Mouse (Mus musculus) hindbrain, postnatal 0 days (tissue): ENCODE results near the gene Capn7. TPM values are rescaled to one million over a fixed set of nuclear protein-coding genes. Genes with fewer than 3 reads are reported as not detected.
A peak's percentile ranks its signal among the peaks of the same experiment; 100 is the strongest.

ENCODE experiments used
- ATAC-seq: fragments of 200-750 bp; cut with Nextera tagmentation; 2 replicates; pipeline ENCODE4 v1.8.0; 2017; ENCODE audit warnings: mild to moderate bottlenecking, moderate TSS enrichment, moderate library complexity
- DNase-seq: peaks from one replicate; pipeline ENCODE4 v3.0.0-alpha.2; 2015; ENCODE audit warnings: low spot score
- H3K27ac ChIP-seq: fragments of 300-500 bp; sonication (generic); 2 replicates; pipeline ENCODE4 v1.5.1; 2014; ENCODE audit warnings: mild to moderate bottlenecking
- H3K27me3 ChIP-seq: fragments of 300-500 bp; sonication (generic); 2 replicates; pipeline ENCODE4 v1.6.1; 2014; ENCODE audit warnings: low read length, mixed read lengths; ENCODE audit not compliant: insufficient read depth
- H3K36me3 ChIP-seq: fragments of 300-500 bp; sonication (generic); 2 replicates; pipeline ENCODE4 v1.6.1; 2014; ENCODE audit warnings: low read length, mixed read lengths; ENCODE audit not compliant: insufficient read depth
- H3K4me1 ChIP-seq: fragments of 300-500 bp; sonication (generic); 2 replicates; pipeline ENCODE4 v1.6.1; 2014; ENCODE audit warnings: antibody characterized with exemption, low read length, mixed read lengths; ENCODE audit not compliant: insufficient read depth
- H3K4me2 ChIP-seq: fragments of 300-500 bp; sonication (generic); 2 replicates; pipeline ENCODE4 v1.6.1; 2014; ENCODE audit warnings: low read depth, mild to moderate bottlenecking, low read length, moderate library complexity, mixed read lengths
- H3K4me3 ChIP-seq: fragments of 300-500 bp; sonication (generic); 2 replicates; pipeline ENCODE4 v1.5.1; 2014; ENCODE audit warnings: low read length
- H3K9ac ChIP-seq: fragments of 300-500 bp; sonication (generic); replicated peaks from 2 replicates; pipeline ENCODE4 v1.6.1; 2014; ENCODE audit warnings: mild to moderate bottlenecking, low read length, moderate library complexity, mixed read lengths
- H3K9me3 ChIP-seq: fragments of 300-500 bp; sonication (generic); 2 replicates; pipeline ENCODE4 v1.6.1; 2016; ENCODE audit warnings: low read length, mixed read lengths
- CTCF ChIP-seq: IDR thresholded peaks from 2 replicates; pipeline ENCODE4 v1.5.1; 2016; ENCODE audit warnings: antibody characterized with exemption, control low read depth, low read depth
- WGBS: fragments of 180-500 bp; shearing (Covaris S2); extraction: QIAGEN DNeasy Blood & Tissue Kit; methylation state at CpG from one replicate; pipeline ENCODE4 v1.1.7; 2014; 5-methylcytosine and 5-hydroxymethylcytosine counted together
- polyA plus RNA-seq: library from polyadenylated mRNA; unstranded; fragments of >200 nt; fragmentation: Nextera tagmentation; extraction: Ambion mirVana; gene quantifications from 2 replicates; pipeline ENCODE4 v1.2.1, GENCODE M21; 2015
- total RNA-seq: library from RNA; depleted of rRNA; stranded (reverse); fragments of >200 nt; gene quantifications from 2 replicates; pipeline ENCODE4 v1.2.3, GENCODE M21; 2014

Capn7 gene
- total and polyA plus RNA-seq, 2 experiments from 2014 or later: 48.2 to 50.5 TPM

DNA sequence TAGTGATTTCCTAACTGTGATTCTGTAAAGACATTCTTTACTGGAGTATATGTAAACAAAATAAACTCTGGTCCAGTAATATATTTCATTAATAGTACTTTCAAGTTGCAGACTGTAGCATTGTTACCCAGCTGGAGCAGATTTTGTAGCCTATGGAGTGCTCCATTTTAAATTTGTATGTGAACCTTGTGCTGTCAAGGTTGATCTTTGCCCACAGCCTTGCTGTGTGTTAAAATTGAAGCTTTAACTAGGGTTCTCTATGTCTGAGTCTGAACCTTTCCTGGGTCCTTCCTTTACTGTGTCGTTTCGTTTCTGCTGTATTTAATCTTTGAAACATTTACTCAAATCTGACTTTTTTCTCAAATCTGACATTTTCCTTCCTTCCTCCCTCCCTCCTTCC lies 25.8 kb downstream of the Capn7 start:
- 92% methylated on average over 2 of the region's 2 CpGs for WGBS
- H3K4me1 ChIP-seq: no peaks in the 10 kb centered on the region
- peaks cover 52% of the 10 kb centered on the region for H3K36me3 ChIP-seq
- no peak overlapping the region for H3K4me3 ChIP-seq
- no peak overlapping the region for H3K9ac ChIP-seq
- no peaks in the 10 kb centered on the region for H3K27me3 ChIP-seq
- TF ChIP-seq CTCF: no peak
- H3K9me3 ChIP-seq: no peaks in the 10 kb centered on the region
- DNase-seq: no peak
- no peak overlapping the region for H3K27ac ChIP-seq
- H3K4me2 ChIP-seq: no peak overlapping the region
- ATAC-seq: no peak

DNA sequence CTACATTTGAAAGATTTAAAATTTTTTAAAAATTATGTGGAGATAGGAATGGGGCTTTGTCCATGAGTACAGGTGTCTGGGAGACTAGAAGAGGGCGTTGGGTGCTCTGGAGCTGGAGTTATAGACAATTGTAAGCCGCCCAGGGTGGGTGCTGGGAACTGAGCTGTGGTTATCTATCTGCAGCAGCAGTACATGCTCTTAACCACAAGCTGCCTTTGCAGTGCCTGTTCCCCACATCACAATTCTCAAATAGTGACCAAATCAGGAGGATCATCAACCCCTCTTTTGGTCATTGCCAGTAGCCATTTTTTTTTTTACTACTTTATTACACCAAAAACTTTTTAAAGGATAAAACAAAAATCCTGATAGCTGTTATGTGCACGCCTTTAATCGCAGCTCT lies 28.2 kb downstream of the Capn7 start:
- H3K4me3 ChIP-seq: no peak overlapping the region
- H3K36me3 ChIP-seq: peaks cover 47% of the 10 kb centered on the region
- no peak overlapping the region for H3K4me2 ChIP-seq
- WGBS: 96% methylated on average over 4 of the region's 4 CpGs
- H3K9ac ChIP-seq: no peak overlapping the region
- ATAC-seq: no peak
- DNase-seq: no peak
- no peaks in the 10 kb centered on the region for H3K4me1 ChIP-seq
- no peak overlapping the region for H3K27ac ChIP-seq
- H3K27me3 ChIP-seq: no peaks in the 10 kb centered on the region
- no peak for TF ChIP-seq CTCF
- no peaks in the 10 kb centered on the region for H3K9me3 ChIP-seq

DNA sequence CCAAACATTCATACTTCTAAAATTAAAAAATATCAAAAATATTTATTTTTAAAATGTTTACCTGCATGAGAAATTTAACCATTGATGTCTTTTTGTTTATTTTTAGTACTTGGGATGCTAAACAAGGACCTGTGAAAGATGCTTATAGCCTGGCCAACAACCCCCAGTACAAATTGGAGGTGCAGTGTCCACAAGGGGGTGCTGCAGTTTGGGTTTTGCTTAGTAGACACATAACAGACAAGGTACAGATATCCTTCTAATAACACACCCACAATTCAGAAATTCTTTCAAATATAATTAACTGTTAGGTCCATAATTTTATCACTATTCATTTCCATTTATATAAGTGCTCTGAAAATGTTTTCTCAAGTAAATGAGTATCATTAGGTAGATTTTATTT lies 28.9 kb downstream of the Capn7 start:
- DNase-seq (peak; percentile 81), ATAC-seq (no peak)
- no peaks in the 10 kb centered on the region for H3K27me3 ChIP-seq
- H3K4me3 ChIP-seq: no peak overlapping the region
- peak; percentile 69 for TF ChIP-seq CTCF
- H3K4me1 ChIP-seq: no peaks in the 10 kb centered on the region
- no peak overlapping the region for H3K9ac ChIP-seq
- H3K9me3 ChIP-seq: no peaks in the 10 kb centered on the region
- no peak overlapping the region for H3K27ac ChIP-seq
- no peak overlapping the region for H3K4me2 ChIP-seq
- peaks cover 53% of the 10 kb centered on the region for H3K36me3 ChIP-seq

DNA sequence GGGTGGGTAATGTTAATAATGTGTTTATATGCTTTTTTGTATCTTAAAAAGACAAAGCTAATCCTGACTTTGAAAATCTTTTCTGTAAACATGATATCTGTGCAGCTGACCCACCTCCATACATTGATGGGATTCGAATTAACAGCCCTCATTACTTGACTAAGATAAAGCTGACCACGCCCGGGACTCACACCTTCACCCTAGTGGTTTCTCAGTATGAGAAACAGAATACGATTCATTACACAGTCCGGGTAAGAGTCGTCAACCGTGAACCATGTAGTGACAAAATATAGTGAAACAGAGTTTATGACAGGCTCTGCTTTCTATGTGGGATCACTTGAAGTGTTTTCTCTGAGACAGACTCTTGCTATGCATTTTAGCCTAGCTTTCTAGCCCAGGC lies 31.5 kb downstream of the Capn7 start:
- peaks cover 43% of the 10 kb centered on the region for H3K36me3 ChIP-seq

DNA sequence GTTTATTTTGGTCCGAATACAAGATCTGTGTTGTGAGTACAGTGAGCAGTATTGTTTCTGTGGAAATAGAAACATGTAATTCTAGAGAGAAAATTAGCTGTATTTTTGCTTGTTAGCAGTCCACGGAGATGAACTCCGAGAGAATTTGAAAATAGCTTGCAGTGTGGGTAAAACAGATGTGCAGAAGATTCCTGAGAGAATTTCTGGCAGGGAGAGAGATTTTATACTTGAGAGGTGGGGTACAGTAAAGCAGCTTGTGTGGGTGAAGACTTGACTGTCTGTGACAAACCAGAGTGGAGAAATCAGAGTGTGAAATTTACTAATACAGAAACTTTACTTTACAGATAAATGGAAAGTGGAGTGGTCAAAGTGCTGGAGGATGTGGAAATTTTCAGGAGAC lies 32.9 kb downstream of the Capn7 start:
- no peak overlapping the region for H3K9ac ChIP-seq
- H3K27me3 ChIP-seq: no peaks in the 10 kb centered on the region
- no peak overlapping the region for H3K4me2 ChIP-seq
- no peak for TF ChIP-seq CTCF
- H3K36me3 ChIP-seq: peaks cover 41% of the 10 kb centered on the region
- no peaks in the 10 kb centered on the region for H3K4me1 ChIP-seq
- no peak for ATAC-seq
- H3K27ac ChIP-seq: no peak overlapping the region
- WGBS: 75% methylated on average over 3 of the region's 3 CpGs
- no peaks in the 10 kb centered on the region for H3K9me3 ChIP-seq
- H3K4me3 ChIP-seq: no peak overlapping the region
- no peak for DNase-seq

More for the DNA sequence above, 31.5 kb downstream of the Capn7 start:
- H3K9me3 ChIP-seq: no peaks in the 10 kb centered on the region
- no peak overlapping the region for H3K27ac ChIP-seq
- H3K9ac ChIP-seq: no peak overlapping the region
- no peak overlapping the region for H3K4me2 ChIP-seq
- H3K4me3 ChIP-seq: no peak overlapping the region
- WGBS: 97% methylated on average over 7 of the region's 7 CpGs
- H3K4me1 ChIP-seq: no peaks in the 10 kb centered on the region
- no peaks in the 10 kb centered on the region for H3K27me3 ChIP-seq
- DNase-seq: no peak
- TF ChIP-seq CTCF: no peak
- ATAC-seq: no peak

DNA sequence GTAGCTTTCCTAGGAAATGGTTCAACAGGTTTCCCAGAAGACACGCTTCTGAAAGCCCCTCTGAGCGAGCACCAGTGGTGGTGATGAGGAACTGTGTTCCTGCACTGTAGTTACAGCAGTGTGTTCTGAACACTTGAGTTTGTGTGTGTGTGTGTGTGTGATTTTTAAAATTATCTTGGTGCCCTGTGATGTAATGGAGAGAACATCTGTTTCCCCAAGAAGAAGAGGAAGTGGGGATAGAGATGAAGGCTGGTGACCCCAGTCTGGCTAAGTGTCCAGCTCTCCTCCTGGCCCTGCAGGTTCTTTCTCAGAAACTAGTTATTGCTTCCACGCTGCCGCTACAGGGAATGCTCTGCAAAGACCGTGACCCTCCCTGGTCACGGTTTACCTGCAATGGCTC lies 38.0 kb downstream of the Capn7 start:
- DNase-seq (no peak), ATAC-seq (no peak)
- no peaks in the 10 kb centered on the region for H3K9me3 ChIP-seq
- H3K9ac ChIP-seq: no peak overlapping the region
- H3K4me1 ChIP-seq: no peaks in the 10 kb centered on the region
- WGBS: 92% methylated on average over 6 of the region's 6 CpGs
- no peak overlapping the region for H3K4me3 ChIP-seq
- H3K4me2 ChIP-seq: no peak overlapping the region
- peaks cover 55% of the 10 kb centered on the region for H3K36me3 ChIP-seq
- H3K27ac ChIP-seq: no peak overlapping the region
- H3K27me3 ChIP-seq: no peaks in the 10 kb centered on the region
- TF ChIP-seq CTCF: no peak

DNA sequence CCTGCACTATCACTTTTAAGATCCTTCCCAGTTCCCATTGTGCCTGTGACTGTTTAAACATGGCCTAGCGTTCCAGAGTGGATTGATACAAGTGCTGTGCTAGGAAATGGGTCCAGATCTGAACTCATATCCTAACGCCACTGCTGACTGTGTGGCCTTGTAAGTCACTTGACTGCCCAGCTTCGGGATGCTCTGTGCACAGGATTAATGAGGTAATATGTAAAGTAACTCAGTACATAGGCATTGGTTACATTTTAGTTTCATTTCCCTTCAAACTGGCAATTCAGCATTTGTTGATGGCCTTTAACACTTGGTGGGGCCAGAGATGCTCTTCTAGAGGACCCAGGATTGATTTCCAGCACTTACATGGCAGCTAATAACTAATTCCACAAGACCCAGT lies 39.9 kb downstream of the Capn7 start:
- peaks cover 43% of the 10 kb centered on the region for H3K36me3 ChIP-seq
- DNase-seq (no peak), ATAC-seq (no peak)
- no peak for TF ChIP-seq CTCF
- H3K4me1 ChIP-seq: no peaks in the 10 kb centered on the region
- WGBS: 93% methylated on average over 3 of the region's 3 CpGs
- no peaks in the 10 kb centered on the region for H3K9me3 ChIP-seq
- H3K4me3 ChIP-seq: no peak overlapping the region
- H3K9ac ChIP-seq: no peak overlapping the region
- no peaks in the 10 kb centered on the region for H3K27me3 ChIP-seq
- H3K4me2 ChIP-seq: no peak overlapping the region
- H3K27ac ChIP-seq: no peak overlapping the region

DNA sequence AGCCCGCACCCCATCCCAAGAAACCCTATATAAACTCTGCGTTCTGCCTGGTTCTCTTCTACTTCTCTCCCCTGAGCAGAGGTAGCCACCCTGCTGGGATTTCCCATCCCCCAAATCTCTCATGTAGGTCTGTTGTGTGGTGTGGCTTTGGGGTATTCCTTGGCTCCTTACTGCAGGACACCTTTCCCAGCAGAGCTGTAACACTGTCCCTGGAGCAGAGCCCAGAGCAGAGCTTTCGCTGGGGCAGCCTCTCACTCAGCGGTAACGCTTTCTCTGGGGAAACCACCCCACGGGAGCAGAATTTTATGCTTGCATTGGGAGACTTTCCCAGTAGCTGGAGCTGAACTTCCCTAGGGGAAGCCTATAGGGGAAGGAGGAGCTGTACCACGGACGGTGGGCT lies 45.8 kb downstream of the Capn7 start:
- no peak for TF ChIP-seq CTCF
- H3K4me3 ChIP-seq: no peak overlapping the region
- peaks cover 5% of the 10 kb centered on the region; the same call in 1 of the 2 replicates for H3K36me3 ChIP-seq
- no peak for DNase-seq
- no peaks in the 10 kb centered on the region for H3K9me3 ChIP-seq
- no peak overlapping the region for H3K27ac ChIP-seq
- no peak for ATAC-seq
- 83% methylated on average over 8 of the region's 8 CpGs for WGBS
- H3K4me1 ChIP-seq: 0 out of 2 replicates have a peak, but pooled peaks cover 7% of the 10 kb centered on the region
- H3K4me2 ChIP-seq: no peak overlapping the region
- no peak overlapping the region for H3K9ac ChIP-seq
- no peaks in the 10 kb centered on the region for H3K27me3 ChIP-seq
